Mouse (Mus musculus): Measurements from ENCODE around the gene Pear1.

DNA sequence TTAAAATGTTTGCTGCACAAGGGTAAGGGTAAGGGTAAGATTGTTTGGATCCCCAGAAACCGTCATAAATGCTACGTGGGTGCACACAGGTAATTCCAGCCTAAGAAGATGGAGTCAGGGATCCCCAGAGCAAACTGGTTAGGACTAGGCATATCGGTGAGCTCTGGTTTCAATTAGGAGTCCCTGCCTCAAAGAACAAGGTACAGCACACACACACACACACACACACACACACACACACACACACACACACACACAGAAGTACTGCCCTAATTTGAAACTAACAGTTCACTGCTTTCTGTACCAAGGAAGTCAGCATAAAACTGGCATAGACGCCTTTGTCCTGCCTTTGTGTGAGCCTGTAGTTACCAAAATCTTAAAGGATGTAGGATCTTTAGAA, 11.7 kb downstream of the Pear1 start:
- no peak for TF ChIP-seq CTCF (IDR thresholded peaks at IDR 0.05; ENCODE audit: extremely low read depth, insufficient read depth, low read length)
- TF ChIP-seq POLR2A (IDR thresholded peaks at IDR 0.05; ENCODE audit: extremely low read depth, insufficient read depth, low read length) = no peak
